Mouse (Mus musculus): ENCODE data around the gene Hist1h2af. TPM values are rescaled to one million over a fixed set of nuclear protein-coding genes. Genes with fewer than 3 reads are reported as not detected.
A peak's percentile ranks its signal among the peaks of the same experiment; 100 is the strongest.

Hist1h2af gene
- polyA plus RNA-seq, 1 experiment from 2014 or later, result 8.4 TPM

- Histone ChIP-seq H3K36me3 (ENCODE audit: control insufficient read depth, insufficient read depth, low read length) (no peaks in the 10 kb centered on the region), H3K27ac (ENCODE audit: low read depth, low read length) (peak overlapping the region; percentile 75), H3K27me3 (ENCODE audit: control insufficient read depth, insufficient read depth, low read length) (no peaks in the 10 kb centered on the region), H3K9me3 (ENCODE audit: control insufficient read depth, low read length) (no peaks in the 10 kb centered on the region), H3K9ac (ENCODE audit: low read depth, low read length) (no peak overlapping the region), H3K4me1 (replicated peaks; ENCODE audit: control insufficient read depth, insufficient read depth, low read length) (peaks cover 3% of the 10 kb centered on the region; the same call in 1 of the 2 replicates), H3K4me2 (replicated peaks; ENCODE audit: low read depth, low read length) (no peak overlapping the region), H3K4me3 (ENCODE audit: low read depth, low read length) (no peak overlapping the region)
- DNase-seq (ENCODE audit: low spot score) (no peak), ATAC-seq (ENCODE audit: low FRiP score) (no peak)
These were observed 49.8 kb downstream of the Hist1h2af start for GRCm38 (mm10) chr13:23583387-23584068.

Other genes starting within 250 kb of the Hist1h2af start
- 65.0 and 65.6 TPM in 2 replicates for gene Zfp322a, start 164.7 kb upstream of the Hist1h2af start, polyA plus RNA-seq (2014; fragmentation: Nextera tagmentation; extraction: Ambion mirVana)
- gene Abt1, start 110.0 kb upstream of the Hist1h2af start, polyA plus RNA-seq (2014; fragmentation: Nextera tagmentation; extraction: Ambion mirVana), result 12.1 and 13.4 TPM in 2 replicates
- gene Btn1a1, start 68.0 kb upstream of the Hist1h2af start, polyA plus RNA-seq (2014; fragmentation: Nextera tagmentation; extraction: Ambion mirVana), result not detected in 2 replicates
- gene Btn2a2, start 45.0 kb upstream of the Hist1h2af start, polyA plus RNA-seq (2014; fragmentation: Nextera tagmentation; extraction: Ambion mirVana), result 0.15 and 0.18 TPM in 2 replicates
- gene Hist1h4h, start 2.9 kb upstream of the Hist1h2af start, polyA plus RNA-seq (2014; fragmentation: Nextera tagmentation; extraction: Ambion mirVana), result 4.7 TPM in 2 replicates
- gene Hist1h3g, start 1.5 kb downstream of the Hist1h2af start, polyA plus RNA-seq (2014; fragmentation: Nextera tagmentation; extraction: Ambion mirVana), result 3.7 and 4.8 TPM in 2 replicates
- gene Hist1h2bh, start 9.5 kb downstream of the Hist1h2af start, polyA plus RNA-seq (2014; fragmentation: Nextera tagmentation; extraction: Ambion mirVana), result 0.60 and 0.89 TPM in 2 replicates
- 1.0 and 1.1 TPM in 2 replicates for gene Hist1h3f, start 10.1 kb downstream of the Hist1h2af start, polyA plus RNA-seq (2014; fragmentation: Nextera tagmentation; extraction: Ambion mirVana)
- gene Hist1h4f, start 17.7 kb downstream of the Hist1h2af start, polyA plus RNA-seq (2014; fragmentation: Nextera tagmentation; extraction: Ambion mirVana), result 0.56 and 0.80 TPM in 2 replicates
- 0.56 and 0.57 TPM in 2 replicates for gene Hist1h1d, start 19.4 kb downstream of the Hist1h2af start, polyA plus RNA-seq (2014; fragmentation: Nextera tagmentation; extraction: Ambion mirVana)
- gene Hist1h3e, start 28.5 kb downstream of the Hist1h2af start, polyA plus RNA-seq (2014; fragmentation: Nextera tagmentation; extraction: Ambion mirVana), result 6.7 and 6.9 TPM in 2 replicates
- 70.9 and 82.9 TPM in 2 replicates for gene Hist1h2ae, start 37.3 kb downstream of the Hist1h2af start, polyA plus RNA-seq (2014; fragmentation: Nextera tagmentation; extraction: Ambion mirVana)
- 3.2 and 4.8 TPM in 2 replicates for gene Hist1h2bg, start 37.5 kb downstream of the Hist1h2af start, polyA plus RNA-seq (2014; fragmentation: Nextera tagmentation; extraction: Ambion mirVana)
- 1.5 and 3.7 TPM in 2 replicates for gene Hist1h2bf, start 40.3 kb downstream of the Hist1h2af start, polyA plus RNA-seq (2014; fragmentation: Nextera tagmentation; extraction: Ambion mirVana)
- gene Hist1h2ad, start 40.5 kb downstream of the Hist1h2af start, polyA plus RNA-seq (2014; fragmentation: Nextera tagmentation; extraction: Ambion mirVana), result 1.0 and 2.9 TPM in 2 replicates
- 7.2 and 8.3 TPM in 2 replicates for gene Hist1h3d, start 41.9 kb downstream of the Hist1h2af start, polyA plus RNA-seq (2014; fragmentation: Nextera tagmentation; extraction: Ambion mirVana)
- 95.0 and 95.9 TPM in 2 replicates for gene Hist1h4d, start 47.7 kb downstream of the Hist1h2af start, polyA plus RNA-seq (2014; fragmentation: Nextera tagmentation; extraction: Ambion mirVana)
- gene Hist1h2be, start 87.2 kb downstream of the Hist1h2af start, polyA plus RNA-seq (2014; fragmentation: Nextera tagmentation; extraction: Ambion mirVana), result 1.8 and 2.2 TPM in 2 replicates
- 19.7 and 23.7 TPM in 2 replicates for gene Hist1h1e, start 88.7 kb downstream of the Hist1h2af start, polyA plus RNA-seq (2014; fragmentation: Nextera tagmentation; extraction: Ambion mirVana)
- 0.79 and 0.84 TPM in 2 replicates for gene Hist1h2ac, start 150.0 kb downstream of the Hist1h2af start, polyA plus RNA-seq (2014; fragmentation: Nextera tagmentation; extraction: Ambion mirVana)
- 21.0 and 26.1 TPM in 2 replicates for gene Hist1h2bc, start 150.3 kb downstream of the Hist1h2af start, polyA plus RNA-seq (2014; fragmentation: Nextera tagmentation; extraction: Ambion mirVana)
- 0.17 TPM in 1 of 2 replicates, not detected in the other for gene Hist1h1t, start 161.9 kb downstream of the Hist1h2af start, polyA plus RNA-seq (2014; fragmentation: Nextera tagmentation; extraction: Ambion mirVana)
- 4.5 and 4.9 TPM in 2 replicates for gene Hist1h4c, start 164.5 kb downstream of the Hist1h2af start, polyA plus RNA-seq (2014; fragmentation: Nextera tagmentation; extraction: Ambion mirVana)
- 3.4 and 4.2 TPM in 2 replicates for gene Hfe, start 176.9 kb downstream of the Hist1h2af start, polyA plus RNA-seq (2014; fragmentation: Nextera tagmentation; extraction: Ambion mirVana)
- 14.9 and 16.7 TPM in 2 replicates for gene Hist1h1c, start 204.9 kb downstream of the Hist1h2af start, polyA plus RNA-seq (2014; fragmentation: Nextera tagmentation; extraction: Ambion mirVana)
- 10.7 and 11.3 TPM in 2 replicates for gene Hist1h3c, start 211.7 kb downstream of the Hist1h2af start, polyA plus RNA-seq (2014; fragmentation: Nextera tagmentation; extraction: Ambion mirVana)
- 1.4 and 3.0 TPM in 2 replicates for gene Hist1h2bb, start 212.8 kb downstream of the Hist1h2af start, polyA plus RNA-seq (2014; fragmentation: Nextera tagmentation; extraction: Ambion mirVana)
- 42.5 and 50.0 TPM in 2 replicates for gene Hist1h2ab, start 217.2 kb downstream of the Hist1h2af start, polyA plus RNA-seq (2014; fragmentation: Nextera tagmentation; extraction: Ambion mirVana)
- 6.5 and 10.7 TPM in 2 replicates for gene Hist1h3b, start 218.4 kb downstream of the Hist1h2af start, polyA plus RNA-seq (2014; fragmentation: Nextera tagmentation; extraction: Ambion mirVana)
- gene Hist1h4b, start 223.1 kb downstream of the Hist1h2af start, polyA plus RNA-seq (2014; fragmentation: Nextera tagmentation; extraction: Ambion mirVana), result 3.6 and 4.8 TPM in 2 replicates
- gene Hist1h4a, start 227.3 kb downstream of the Hist1h2af start, polyA plus RNA-seq (2014; fragmentation: Nextera tagmentation; extraction: Ambion mirVana), result 0.32 TPM in 1 of 2 replicates, not detected in the other
- 3.4 and 5.3 TPM in 2 replicates for gene Hist1h3a, start 228.5 kb downstream of the Hist1h2af start, polyA plus RNA-seq (2014; fragmentation: Nextera tagmentation; extraction: Ambion mirVana)
- gene Hist1h1a, start 229.8 kb downstream of the Hist1h2af start, polyA plus RNA-seq (2014; fragmentation: Nextera tagmentation; extraction: Ambion mirVana), result 2.4 and 3.7 TPM in 2 replicates
- not detected in 2 replicates for gene Trim38, start 236.0 kb downstream of the Hist1h2af start, polyA plus RNA-seq (2014; fragmentation: Nextera tagmentation; extraction: Ambion mirVana)

Data from hindbrain, embryonic 11.5 days (tissue).